Mouse (Mus musculus): ENCODE results near the gene Fkbp14. TPM values are rescaled to one million over a fixed set of nuclear protein-coding genes. Genes with fewer than 3 reads are reported as not detected.

The Fkbp14 gene
- polyA plus RNA-seq (2016; fragmentation: Nextera tagmentation; extraction: Ambion mirVana): 25.2 and 26.1 TPM in 2 replicates

DNA sequence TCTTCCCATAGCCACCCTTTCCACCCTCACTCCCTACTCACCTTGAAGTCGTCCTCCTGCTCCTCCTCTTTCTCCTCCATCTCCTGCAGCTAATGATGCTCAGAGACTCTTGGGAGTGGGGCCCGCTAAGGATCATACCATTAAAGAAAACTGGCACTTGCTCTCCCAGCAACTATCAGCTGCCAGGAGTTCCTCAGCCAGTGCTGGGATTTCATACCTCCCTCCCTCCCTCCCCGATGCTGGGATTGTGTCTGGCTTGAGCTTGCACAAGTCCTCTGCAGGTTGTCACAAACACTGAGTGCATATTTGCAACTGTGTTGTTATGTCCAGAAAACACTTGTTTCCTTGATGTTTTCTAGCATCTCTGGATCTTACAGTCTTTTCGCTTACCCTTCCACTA, at the start of gene Fkbp14:
Gene Fkbp14 (minus strand): TSS at position 101 of the 400 bp plus-strand sequence.
- Histone ChIP-seq H3K9me3 (no peaks in the 10 kb centered on the region), H3K4me1 (replicated peaks) (peaks cover 22% of the 10 kb centered on the region), H3K9ac (replicated peaks) (no peak within 1 kb of the TSS), H3K27me3 (no peaks in the 10 kb centered on the region), H3K36me3 (no peaks in the 10 kb centered on the region), H3K27ac (no peak within 1 kb of the TSS), H3K4me2 (peak within 1 kb of the TSS; percentile 71), H3K4me3 (replicated peaks) (peak within 1 kb of the TSS; percentile 89)
- 72% methylated on average over 4 of the region's 4 CpGs for WGBS
- no peak for ATAC-seq (ENCODE audit: insufficient number of reproducible peaks, insufficient read depth, low FRiP score, low TSS enrichment, low read depth)

DNA sequence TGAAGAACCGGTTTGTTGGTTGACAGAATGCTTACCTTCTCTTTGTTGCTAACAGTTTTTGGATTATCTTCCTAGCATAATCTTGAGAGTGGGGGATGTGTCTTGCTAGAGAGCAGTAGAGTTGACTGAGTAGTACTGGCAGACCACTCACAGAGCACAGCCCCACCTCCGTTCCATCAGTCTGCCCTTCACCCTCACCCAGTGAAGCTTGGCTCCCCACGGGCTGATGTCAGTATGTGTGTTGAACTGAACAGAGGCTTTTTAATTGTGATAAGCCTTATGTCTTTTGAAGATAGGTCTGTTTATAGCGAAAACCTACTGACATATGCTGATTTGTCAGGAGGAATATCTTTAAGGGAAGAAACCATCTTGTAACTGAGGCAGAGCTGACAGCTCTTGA, 46.1 kb upstream of the Fkbp14 start:
- H3K27me3 ChIP-seq: no peaks in the 10 kb centered on the region
- no peak overlapping the region for H3K4me2 ChIP-seq
- H3K9ac ChIP-seq (replicated peaks): no peak overlapping the region
- no peak for ATAC-seq (ENCODE audit: insufficient number of reproducible peaks, insufficient read depth, low FRiP score, low TSS enrichment, low read depth)
- 90% methylated on average over 4 of the region's 4 CpGs for WGBS
- H3K9me3 ChIP-seq: no peaks in the 10 kb centered on the region
- H3K4me3 ChIP-seq (replicated peaks): no peak overlapping the region
- no peak overlapping the region for H3K27ac ChIP-seq
- H3K36me3 ChIP-seq: peaks cover 28% of the 10 kb centered on the region
- H3K4me1 ChIP-seq (replicated peaks): no peaks in the 10 kb centered on the region

DNA sequence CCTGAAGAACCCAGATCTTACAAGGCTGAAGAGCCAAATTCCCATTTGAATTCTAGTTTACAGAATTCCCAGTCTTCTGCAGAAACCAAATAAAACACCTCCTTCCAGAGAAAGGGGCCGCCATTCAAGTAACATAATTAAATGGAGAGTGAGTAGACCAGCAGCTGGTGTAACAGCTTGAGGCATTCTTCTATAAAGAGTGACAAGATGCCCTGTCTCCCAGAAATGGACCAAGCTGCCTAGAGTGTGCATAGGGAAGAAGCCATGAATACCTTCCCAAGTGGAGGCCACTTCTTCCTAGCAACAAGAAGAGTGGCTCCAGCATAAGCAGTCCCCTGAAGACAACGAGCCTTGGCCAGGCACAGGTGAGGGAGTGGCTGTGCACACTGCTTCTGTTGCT, 44.8 kb upstream of the Fkbp14 start:
- H3K9ac ChIP-seq (replicated peaks): no peak overlapping the region
- WGBS: 86% methylated on average over 2 of the region's 2 CpGs
- H3K36me3 ChIP-seq: peaks cover 37% of the 10 kb centered on the region
- H3K27ac ChIP-seq: no peak overlapping the region
- H3K4me2 ChIP-seq: no peak overlapping the region
- H3K4me3 ChIP-seq (replicated peaks): no peak overlapping the region
- no peak for ATAC-seq (ENCODE audit: insufficient number of reproducible peaks, insufficient read depth, low FRiP score, low TSS enrichment, low read depth)
- no peaks in the 10 kb centered on the region for H3K4me1 ChIP-seq (replicated peaks)
- no peaks in the 10 kb centered on the region for H3K9me3 ChIP-seq
- no peaks in the 10 kb centered on the region for H3K27me3 ChIP-seq

DNA sequence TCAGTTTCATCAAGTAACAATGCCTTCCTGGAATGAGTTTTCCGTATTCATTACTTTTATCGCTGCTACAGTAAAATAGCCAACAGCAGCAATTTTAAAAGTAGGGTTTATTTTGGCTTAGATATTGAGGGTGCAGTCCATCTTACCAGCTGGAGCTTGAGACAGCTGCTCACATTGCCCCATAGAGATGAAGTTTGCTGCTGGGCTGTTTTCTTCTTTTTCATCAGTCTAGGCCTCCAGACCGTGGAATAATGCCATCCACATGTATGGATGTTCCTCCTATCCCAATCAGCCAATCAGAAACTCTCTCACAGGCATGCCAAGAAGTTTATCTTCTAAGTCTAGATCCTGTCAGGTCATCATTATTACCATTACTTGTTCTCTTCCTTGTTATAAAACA, 42.8 kb upstream of the Fkbp14 start:
- no peak overlapping the region for H3K4me2 ChIP-seq
- no peaks in the 10 kb centered on the region for H3K27me3 ChIP-seq

DNA sequence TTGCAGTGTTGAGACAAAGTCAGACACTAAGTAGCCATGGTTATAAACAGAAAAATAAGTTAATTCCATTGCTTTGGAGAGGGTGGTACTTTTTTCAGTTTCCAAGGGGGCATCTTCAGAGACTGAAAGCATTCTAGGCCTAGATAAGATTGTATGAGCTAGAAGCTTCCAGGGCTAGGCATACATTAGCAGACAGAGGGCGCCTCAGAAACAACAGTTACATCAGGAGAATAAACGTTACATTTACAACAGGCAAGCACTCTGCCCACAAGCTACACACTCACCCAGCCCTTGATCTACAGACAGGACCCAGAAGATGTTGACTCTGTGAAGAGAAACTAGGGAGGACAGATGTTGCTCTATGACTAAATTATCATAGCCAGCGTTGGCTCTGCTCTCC, 34.4 kb upstream of the Fkbp14 start:
- Histone ChIP-seq H3K4me1 (replicated peaks) (no peaks in the 10 kb centered on the region), H3K27ac (no peak overlapping the region), H3K9ac (replicated peaks) (no peak overlapping the region), H3K27me3 (no peaks in the 10 kb centered on the region), H3K4me2 (no peak overlapping the region), H3K4me3 (replicated peaks) (no peak overlapping the region), H3K36me3 (peaks cover 58% of the 10 kb centered on the region), H3K9me3 (no peaks in the 10 kb centered on the region)
- 44% methylated on average over 3 of the region's 3 CpGs for WGBS
- no peak for ATAC-seq (ENCODE audit: insufficient number of reproducible peaks, insufficient read depth, low FRiP score, low TSS enrichment, low read depth)

More for the DNA sequence above, 42.8 kb upstream of the Fkbp14 start:
- Histone ChIP-seq H3K27ac (no peak overlapping the region), H3K4me1 (replicated peaks) (no peaks in the 10 kb centered on the region), H3K36me3 (peaks cover 41% of the 10 kb centered on the region), H3K9ac (replicated peaks) (no peak overlapping the region), H3K9me3 (no peaks in the 10 kb centered on the region), H3K4me3 (replicated peaks) (no peak overlapping the region)
- no peak for ATAC-seq (ENCODE audit: insufficient number of reproducible peaks, insufficient read depth, low FRiP score, low TSS enrichment, low read depth)
- WGBS: 91% methylated on average over 3 of the region's 3 CpGs

DNA sequence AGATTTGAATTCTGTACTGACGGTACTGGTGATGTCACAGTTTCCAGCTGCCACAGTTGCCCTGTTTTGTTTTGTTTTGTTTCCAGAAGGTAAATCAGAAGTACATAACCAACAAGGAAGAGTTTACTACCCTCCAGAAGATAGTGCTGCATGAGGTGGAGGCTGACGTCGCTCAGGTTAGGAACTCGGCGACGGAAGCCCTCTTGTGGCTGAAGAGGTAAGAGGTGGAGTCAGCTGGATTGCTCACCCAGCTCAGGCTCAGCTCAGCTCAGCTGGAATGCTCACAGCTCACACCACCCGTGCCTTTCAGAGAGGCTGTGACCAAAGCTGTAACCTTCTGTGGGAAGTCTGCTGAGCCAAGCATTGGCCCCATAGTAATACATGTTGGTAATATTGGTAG, 32.6 kb upstream of the Fkbp14 start:
- no peak for ATAC-seq (ENCODE audit: insufficient number of reproducible peaks, insufficient read depth, low FRiP score, low TSS enrichment, low read depth)
- no peak overlapping the region for H3K9ac ChIP-seq (replicated peaks)
- peaks cover 64% of the 10 kb centered on the region for H3K36me3 ChIP-seq
- H3K4me1 ChIP-seq (replicated peaks): no peaks in the 10 kb centered on the region
- H3K27ac ChIP-seq: no peak overlapping the region
- 32% methylated on average over 7 of the region's 7 CpGs for WGBS
- H3K4me2 ChIP-seq: no peak overlapping the region
- no peaks in the 10 kb centered on the region for H3K27me3 ChIP-seq
- H3K4me3 ChIP-seq (replicated peaks): no peak overlapping the region
- H3K9me3 ChIP-seq: no peaks in the 10 kb centered on the region

DNA sequence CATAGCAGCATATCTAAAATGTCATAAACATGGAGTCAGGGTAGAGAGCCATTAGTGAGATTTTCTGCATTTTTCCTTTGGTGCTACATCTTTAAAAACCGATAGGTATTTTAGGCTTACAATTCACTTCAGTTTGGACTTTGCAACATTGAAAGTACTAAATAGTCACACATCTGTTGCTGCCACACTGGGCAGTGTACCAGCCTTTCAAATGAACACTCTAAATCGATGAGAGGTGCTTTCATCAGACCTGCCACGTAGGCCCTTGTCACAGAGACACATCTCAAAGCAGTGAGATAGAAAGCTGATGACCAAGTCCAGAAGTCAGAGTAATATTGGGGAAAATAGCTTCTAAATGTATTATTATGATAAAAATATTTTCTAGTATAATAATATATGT, 31.3 kb upstream of the Fkbp14 start:
- no peaks in the 10 kb centered on the region for H3K9me3 ChIP-seq
- WGBS: 90% methylated on average over 3 of the region's 3 CpGs
- no peak overlapping the region for H3K27ac ChIP-seq
- H3K27me3 ChIP-seq: no peaks in the 10 kb centered on the region
- peaks cover 64% of the 10 kb centered on the region for H3K36me3 ChIP-seq
- no peak overlapping the region for H3K9ac ChIP-seq (replicated peaks)
- H3K4me2 ChIP-seq: no peak overlapping the region
- ATAC-seq (ENCODE audit: insufficient number of reproducible peaks, insufficient read depth, low FRiP score, low TSS enrichment, low read depth): no peak
- H3K4me3 ChIP-seq (replicated peaks): no peak overlapping the region
- H3K4me1 ChIP-seq (replicated peaks): no peaks in the 10 kb centered on the region

DNA sequence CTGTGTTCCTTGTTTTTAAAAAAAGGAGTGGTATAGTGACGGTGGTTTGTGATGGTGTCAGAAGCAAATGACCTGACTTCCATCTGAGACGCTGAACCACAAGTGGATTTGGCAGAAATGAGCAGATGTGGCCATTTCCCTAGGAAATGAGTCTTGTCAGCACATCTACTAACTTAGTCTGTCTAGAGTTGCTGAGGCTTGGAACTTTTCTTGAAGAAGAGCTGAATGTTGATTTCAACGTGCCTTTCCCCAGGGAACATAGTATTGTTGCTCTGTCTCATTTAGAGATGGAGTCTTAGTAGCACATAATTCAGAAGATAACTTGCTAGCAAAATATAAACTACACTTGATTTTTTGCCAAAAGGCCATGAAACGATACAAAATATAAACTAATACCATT, 23.2 kb upstream of the Fkbp14 start:
- H3K4me3 ChIP-seq (replicated peaks): no peak overlapping the region
- WGBS: 70% methylated on average over 4 of the region's 4 CpGs
- no peak for ATAC-seq (ENCODE audit: insufficient number of reproducible peaks, insufficient read depth, low FRiP score, low TSS enrichment, low read depth)
- H3K9me3 ChIP-seq: no peaks in the 10 kb centered on the region
- H3K27me3 ChIP-seq: no peaks in the 10 kb centered on the region
- H3K36me3 ChIP-seq: peaks cover 56% of the 10 kb centered on the region
- no peaks in the 10 kb centered on the region for H3K4me1 ChIP-seq (replicated peaks)
- H3K9ac ChIP-seq (replicated peaks): no peak overlapping the region
- no peak overlapping the region for H3K27ac ChIP-seq
- no peak overlapping the region for H3K4me2 ChIP-seq

DNA sequence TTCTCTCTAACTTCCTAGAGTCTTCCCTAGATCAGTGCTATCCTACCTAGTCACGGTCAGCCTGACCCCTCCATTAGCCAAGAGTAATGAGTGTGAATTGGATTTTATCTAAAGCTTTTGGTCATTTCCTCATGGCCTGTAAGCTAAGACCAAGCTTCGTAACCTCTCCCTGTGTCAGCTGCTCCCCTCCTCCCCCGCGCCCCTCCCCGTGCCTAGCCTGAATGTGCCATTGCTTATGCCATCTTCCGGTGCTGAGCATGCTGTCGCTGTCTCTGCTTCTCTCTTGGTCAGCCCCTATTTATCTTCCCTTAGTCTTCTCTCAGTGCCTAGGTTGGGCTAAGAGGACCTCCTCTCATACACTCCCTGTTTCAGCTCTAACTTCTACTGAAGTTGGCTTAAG, 22.4 kb upstream of the Fkbp14 start:
- no peak overlapping the region for H3K4me2 ChIP-seq
- ATAC-seq (ENCODE audit: insufficient number of reproducible peaks, insufficient read depth, low FRiP score, low TSS enrichment, low read depth): no peak
- peaks cover 55% of the 10 kb centered on the region for H3K36me3 ChIP-seq
- no peak overlapping the region for H3K27ac ChIP-seq
- no peak overlapping the region for H3K9ac ChIP-seq (replicated peaks)
- H3K4me1 ChIP-seq (replicated peaks): no peaks in the 10 kb centered on the region
- 86% methylated on average over 7 of the region's 7 CpGs for WGBS
- H3K27me3 ChIP-seq: no peaks in the 10 kb centered on the region
- H3K9me3 ChIP-seq: no peaks in the 10 kb centered on the region
- H3K4me3 ChIP-seq (replicated peaks): no peak overlapping the region

DNA sequence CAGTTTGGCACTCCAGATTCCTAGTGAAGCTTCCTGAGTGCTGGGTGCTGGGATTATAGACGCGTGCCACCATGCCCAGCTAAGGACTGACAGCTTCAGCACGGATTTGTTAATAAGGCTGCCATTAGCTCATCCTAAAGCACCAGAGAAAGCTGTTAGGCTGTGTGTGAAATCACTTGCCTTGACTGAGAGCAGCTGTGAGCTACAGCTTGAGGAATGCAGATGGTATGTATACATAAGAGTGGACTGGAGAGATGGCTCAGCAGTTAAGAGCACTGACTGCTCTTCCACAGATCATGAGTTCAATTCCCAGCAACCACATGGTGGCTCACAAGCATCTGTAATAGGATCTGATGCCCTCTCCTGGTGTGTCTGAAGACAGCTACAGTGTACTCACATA, 20.3 kb upstream of the Fkbp14 start:
- H3K36me3 ChIP-seq: peaks cover 39% of the 10 kb centered on the region
- H3K4me3 ChIP-seq (replicated peaks): no peak overlapping the region
- H3K9ac ChIP-seq (replicated peaks): no peak overlapping the region
- H3K27me3 ChIP-seq: no peaks in the 10 kb centered on the region
- H3K4me2 ChIP-seq: no peak overlapping the region
- no peaks in the 10 kb centered on the region for H3K4me1 ChIP-seq (replicated peaks)
- no peaks in the 10 kb centered on the region for H3K9me3 ChIP-seq
- ATAC-seq (ENCODE audit: insufficient number of reproducible peaks, insufficient read depth, low FRiP score, low TSS enrichment, low read depth): no peak
- WGBS: 77% methylated on average over 3 of the region's 3 CpGs
- no peak overlapping the region for H3K27ac ChIP-seq

DNA sequence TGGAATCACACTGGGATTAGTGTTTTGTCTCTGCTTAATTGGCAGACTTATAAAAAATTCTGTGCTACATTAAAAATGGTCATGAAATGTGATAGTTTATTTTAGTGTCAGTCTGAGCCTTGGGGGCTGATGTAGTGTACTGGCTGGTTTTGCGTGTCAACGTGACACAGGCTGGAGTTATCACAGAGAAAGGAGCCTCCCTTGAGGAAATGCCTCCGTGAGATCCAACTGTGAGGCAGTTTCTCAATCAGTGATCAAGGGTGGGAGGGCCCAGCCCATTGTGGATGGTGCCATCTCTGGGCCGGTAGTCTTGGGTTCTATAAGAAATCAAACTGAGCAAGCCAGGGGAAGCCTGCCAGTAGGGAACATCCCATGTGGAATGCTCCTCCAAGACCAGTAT, 9.1 kb upstream of the Fkbp14 start:
- Histone ChIP-seq H3K4me1 (replicated peaks) (peaks cover 13% of the 10 kb centered on the region), H3K9ac (replicated peaks) (no peak overlapping the region), H3K9me3 (peaks cover 20% of the 10 kb centered on the region; the same call in 1 of the 2 replicates), H3K4me3 (replicated peaks) (no peak overlapping the region), H3K36me3 (peaks cover 16% of the 10 kb centered on the region), H3K27ac (no peak overlapping the region), H3K27me3 (no peaks in the 10 kb centered on the region), H3K4me2 (no peak overlapping the region)
- ATAC-seq (ENCODE audit: insufficient number of reproducible peaks, insufficient read depth, low FRiP score, low TSS enrichment, low read depth): no peak
- 73% methylated on average over 4 of the region's 4 CpGs for WGBS

DNA sequence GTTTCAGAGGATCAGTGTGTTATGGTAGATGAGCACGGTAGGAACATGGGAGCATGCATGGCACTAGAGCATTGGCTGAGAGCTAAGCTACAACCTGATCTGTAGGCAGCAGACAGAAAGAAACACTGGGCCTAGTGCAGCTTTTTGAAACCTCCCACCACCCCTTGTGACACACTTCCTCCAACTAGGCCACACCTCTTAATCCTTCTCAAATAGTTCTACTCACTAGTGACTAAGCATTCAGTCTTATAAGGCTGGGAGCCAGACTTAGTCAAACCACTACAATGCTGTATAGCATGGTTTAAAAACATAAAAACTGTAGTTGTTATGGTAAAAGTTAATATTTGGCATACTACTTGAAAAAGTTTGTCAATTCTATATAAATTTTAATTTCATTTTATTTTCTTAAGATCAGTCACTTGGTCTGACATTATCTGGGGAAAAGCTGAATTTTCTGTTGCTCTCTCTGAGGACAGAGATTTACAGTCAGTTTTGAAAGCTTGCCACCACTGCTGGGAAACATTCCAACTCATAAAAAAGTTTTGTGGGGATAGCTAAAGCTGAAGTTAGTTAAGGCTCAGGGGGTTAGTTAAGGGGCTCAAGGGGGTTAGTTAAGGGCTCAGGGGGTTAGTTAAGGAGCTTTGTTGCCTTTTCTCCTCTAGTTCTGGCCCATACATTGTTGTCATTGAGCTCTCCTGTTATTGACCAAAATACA, 7.0 kb upstream of the Fkbp14 start:
- peaks cover 16% of the 10 kb centered on the region; the same call in 1 of the 2 replicates for H3K36me3 ChIP-seq
- peaks cover 13% of the 10 kb centered on the region for H3K4me1 ChIP-seq (replicated peaks)
- no peak overlapping the region for H3K9ac ChIP-seq (replicated peaks)
- H3K4me3 ChIP-seq (replicated peaks): no peak overlapping the region
- H3K27ac ChIP-seq: peak overlapping the region; percentile 29; the same call in 1 of the 2 replicates
- H3K9me3 ChIP-seq: peaks cover 14% of the 10 kb centered on the region; the same call in 1 of the 2 replicates
- 95% methylated on average over 1 of the region's 1 CpGs for WGBS
- no peaks in the 10 kb centered on the region for H3K27me3 ChIP-seq
- ATAC-seq (ENCODE audit: insufficient number of reproducible peaks, insufficient read depth, low FRiP score, low TSS enrichment, low read depth): no peak
- H3K4me2 ChIP-seq: no peak overlapping the region

Measured in limb, embryonic 12.5 days (tissue).